ENCODE assay signal across 8 mouse cellular contexts in genomic region chr7:84606293-84606749, GRCm38 (mm10). TPM values are rescaled to one million over a fixed set of nuclear protein-coding genes. Genes with fewer than 3 reads are reported as not detected.
DNase-seq lines count a peak whose midpoint lies in the region; ATAC-seq and TF ChIP-seq lines count a peak whose summit lies in the region.

Gene Fah (minus strand): TSS chr7:84606722.

- TF ChIP-seq POLR2A in ES-Bruce4 (IDR thresholded peaks at IDR 0.05; ENCODE audit: insufficient read depth, low read length), result no peak

- peak; percentile 58 for TF ChIP-seq EP300 in ES-Bruce4 (IDR thresholded peaks at IDR 0.05; ENCODE audit: insufficient read depth, low read depth, low read length)

- no peaks in the 10 kb centered on the region for H3K36me3 ChIP-seq in ES-Bruce4 (ENCODE audit: control insufficient read depth, insufficient read depth, low read length, poor library complexity, severe bottlenecking)
- no peaks in the 10 kb centered on the region for H3K36me3 ChIP-seq in embryonic facial prominence, embryonic 12.5 days
- H3K36me3 ChIP-seq in heart, embryonic 14.5 days (ENCODE audit: control insufficient read depth, insufficient read depth, low read length), result 0 out of 2 replicates have a peak, but pooled peaks cover 2% of the 10 kb centered on the region
- H3K36me3 ChIP-seq in kidney, postnatal 0 days (ENCODE audit: insufficient read depth, low read length), result no peaks in the 10 kb centered on the region
- 0 out of 2 replicates have a peak, but pooled peaks cover 2% of the 10 kb centered on the region for H3K36me3 ChIP-seq in liver, embryonic 12.5 days
- no peaks in the 10 kb centered on the region for H3K36me3 ChIP-seq in neural tube, embryonic 12.5 days

- H3K9me3 ChIP-seq in ES-Bruce4 (replicated peaks; ENCODE audit: control insufficient read depth, insufficient read depth, low read length, poor library complexity, severe bottlenecking), result no peaks in the 10 kb centered on the region
- no peaks in the 10 kb centered on the region for H3K9me3 ChIP-seq in embryonic facial prominence, embryonic 12.5 days
- no peaks in the 10 kb centered on the region for H3K9me3 ChIP-seq in heart, embryonic 14.5 days (ENCODE audit: control insufficient read depth, low read length)
- H3K9me3 ChIP-seq in kidney, postnatal 0 days (replicated peaks; ENCODE audit: low read length), result no peaks in the 10 kb centered on the region
- H3K9me3 ChIP-seq in liver, embryonic 12.5 days (replicated peaks), result no peaks in the 10 kb centered on the region
- H3K9me3 ChIP-seq in neural tube, embryonic 12.5 days, result no peaks in the 10 kb centered on the region

- peak within 1 kb of the TSS; percentile 97 for H3K4me2 ChIP-seq in embryonic facial prominence, embryonic 12.5 days (replicated peaks)
- peak within 1 kb of the TSS; percentile 99 for H3K4me2 ChIP-seq in heart, embryonic 14.5 days (ENCODE audit: low read length)
- peak within 1 kb of the TSS; percentile 93 for H3K4me2 ChIP-seq in kidney, postnatal 0 days (ENCODE audit: low read length)
- peak within 1 kb of the TSS; percentile 97 for H3K4me2 ChIP-seq in liver, embryonic 12.5 days
- peak within 1 kb of the TSS; percentile 94 for H3K4me2 ChIP-seq in neural tube, embryonic 12.5 days (replicated peaks)

- DNase-seq in adrenal gland, adult 8-10 months, result peak; percentile 78
- peak; percentile 58 for DNase-seq in kidney, postnatal 0 days (ENCODE audit: low spot score)
- no peak for DNase-seq in right cerebral cortex, postnatal 4 days

- peak within 1 kb of the TSS; percentile 95 for H3K4me3 ChIP-seq in ES-Bruce4 (ENCODE audit: low read depth, low read length)
- peak within 1 kb of the TSS; percentile 55 for H3K4me3 ChIP-seq in embryonic facial prominence, embryonic 12.5 days
- H3K4me3 ChIP-seq in heart, embryonic 14.5 days (ENCODE audit: control insufficient read depth in 1 of 2, insufficient read depth in 1 of 2, low read depth in 1 of 2, low read length in 2 of 2), result peak within 1 kb of the TSS; percentile 52 to 54
- peak within 1 kb of the TSS; percentile 61 for H3K4me3 ChIP-seq in kidney, postnatal 0 days (replicated peaks; ENCODE audit: low read depth, low read length)
- H3K4me3 ChIP-seq in liver, embryonic 12.5 days, result peak within 1 kb of the TSS; percentile 66
- peak within 1 kb of the TSS; percentile 48 for H3K4me3 ChIP-seq in neural tube, embryonic 12.5 days

- no peaks in the 10 kb centered on the region for H3K4me1 ChIP-seq in ES-Bruce4 (ENCODE audit: control insufficient read depth, insufficient read depth, low read length)
- H3K4me1 ChIP-seq in embryonic facial prominence, embryonic 12.5 days, result peaks cover 7% of the 10 kb centered on the region; the same call in 1 of the 2 replicates
- peaks cover 7 to 8% of the 10 kb centered on the region in 2 experiments; a peak in 3 of 4 replicates for H3K4me1 ChIP-seq in heart, embryonic 14.5 days (ENCODE audit: control insufficient read depth in 2 of 2, insufficient read depth in 2 of 2, low read length in 2 of 2)
- no peaks in the 10 kb centered on the region; the same call in 1 of the 2 replicates for H3K4me1 ChIP-seq in kidney, postnatal 0 days (replicated peaks; ENCODE audit: insufficient read depth, low read length)
- peaks cover 26% of the 10 kb centered on the region for H3K4me1 ChIP-seq in liver, embryonic 12.5 days
- peaks cover 8% of the 10 kb centered on the region; the same call in 1 of the 2 replicates for H3K4me1 ChIP-seq in neural tube, embryonic 12.5 days

- ATAC-seq in embryonic facial prominence, embryonic 12.5 days (ENCODE audit: insufficient number of reproducible peaks, insufficient read depth, low FRiP score, low TSS enrichment), result peak; percentile 68; the same call in 1 of the 2 replicates
- ATAC-seq in heart, embryonic 14.5 days (ENCODE audit: insufficient number of reproducible peaks, insufficient read depth, low FRiP score, low read depth), result no peak
- peak; percentile 79 for ATAC-seq in kidney, postnatal 0 days (replicated peaks; ENCODE audit: low FRiP score, low read depth)
- peak; percentile 31 for ATAC-seq in liver, embryonic 12.5 days
- ATAC-seq in neural tube, embryonic 12.5 days (ENCODE audit: low FRiP score, low read depth), result peak; percentile 65

- TF ChIP-seq CTCF in ES-Bruce4 (IDR thresholded peaks at IDR 0.05; ENCODE audit: low read depth, low read length), result no peak
- no peak for TF ChIP-seq CTCF in kidney, postnatal 0 days (IDR thresholded peaks at IDR 0.05; ENCODE audit: low read depth)

- peak within 1 kb of the TSS; percentile 71 for H3K9ac ChIP-seq in ES-Bruce4 (ENCODE audit: low read depth, poor library complexity, severe bottlenecking)
- peak within 1 kb of the TSS; percentile 54 for H3K9ac ChIP-seq in embryonic facial prominence, embryonic 12.5 days
- H3K9ac ChIP-seq in heart, embryonic 14.5 days (ENCODE audit: low read length), result peak within 1 kb of the TSS; percentile 69
- peak within 1 kb of the TSS; percentile 60 for H3K9ac ChIP-seq in kidney, postnatal 0 days (ENCODE audit: low read depth, low read length)
- H3K9ac ChIP-seq in liver, embryonic 12.5 days, result peak within 1 kb of the TSS; percentile 71
- H3K9ac ChIP-seq in neural tube, embryonic 12.5 days, result peak within 1 kb of the TSS; percentile 55

- peak within 1 kb of the TSS; percentile 82 for H3K27ac ChIP-seq in ES-Bruce4 (ENCODE audit: insufficient read depth, low read length)
- H3K27ac ChIP-seq in embryonic facial prominence, embryonic 12.5 days, result no peak within 1 kb of the TSS
- no peak within 1 kb of the TSS for H3K27ac ChIP-seq in heart, embryonic 14.5 days (replicated peaks in 1 of 2; ENCODE audit: control insufficient read depth in 1 of 2, insufficient read depth in 1 of 2, low read depth in 2 of 2, low read length in 2 of 2)
- peak within 1 kb of the TSS; percentile 71 for H3K27ac ChIP-seq in kidney, postnatal 0 days
- H3K27ac ChIP-seq in liver, embryonic 12.5 days, result peak within 1 kb of the TSS; percentile 64
- no peak within 1 kb of the TSS for H3K27ac ChIP-seq in neural tube, embryonic 12.5 days

- H3K27me3 ChIP-seq in ES-Bruce4 (ENCODE audit: control insufficient read depth, insufficient read depth, low read length, poor library complexity, severe bottlenecking), result no peaks in the 10 kb centered on the region
- H3K27me3 ChIP-seq in embryonic facial prominence, embryonic 12.5 days, result no peaks in the 10 kb centered on the region
- H3K27me3 ChIP-seq in heart, embryonic 14.5 days (ENCODE audit: control insufficient read depth, insufficient read depth, low read length), result no peaks in the 10 kb centered on the region
- H3K27me3 ChIP-seq in kidney, postnatal 0 days (ENCODE audit: insufficient read depth, low read length), result no peaks in the 10 kb centered on the region
- H3K27me3 ChIP-seq in liver, embryonic 12.5 days (replicated peaks), result no peaks in the 10 kb centered on the region
- no peaks in the 10 kb centered on the region for H3K27me3 ChIP-seq in neural tube, embryonic 12.5 days (replicated peaks)

- 3% methylated on average over 10 of the region's 10 CpGs for WGBS in embryonic facial prominence, embryonic 12.5 days
- WGBS in heart, embryonic 14.5 days, result 2% methylated on average over 10 of the region's 10 CpGs
- 0% methylated on average over 10 of the region's 10 CpGs for WGBS in kidney, postnatal 0 days
- 5% methylated on average over 10 of the region's 10 CpGs for WGBS in liver, embryonic 12.5 days (ENCODE audit: insufficient replicate concordance)
- under 1% methylated on average over 10 of the region's 10 CpGs for WGBS in neural tube, embryonic 12.5 days

RNA-seq across cellular contexts. Expression of gene Fah, which starts in this region (rescaled TPM):
- polyA plus RNA-seq in ES-Bruce4 (2011; ENCODE audit: insufficient read depth, insufficient read length, low read depth, missing spikeins), result 23.8 and 24.6 TPM in 2 replicates
- 10 to 100 TPM; 19.1 to 62.6 (median 45.5) TPM for total RNA-seq in adrenal gland, adult 8-10 months (2022)
- 3.3 TPM in 2 replicates for polyA plus RNA-seq in embryonic facial prominence, embryonic 12.5 days (2016; fragmentation: Nextera tagmentation; extraction: Ambion mirVana)
- 4.8 and 4.9 TPM in 2 replicates for polyA plus RNA-seq in heart, embryonic 14.5 days (2014; fragmentation: Nextera tagmentation; extraction: Ambion mirVana)
- 53.9 and 61.0 TPM in 2 replicates for polyA plus RNA-seq in kidney, postnatal 0 days (2015; fragmentation: Nextera tagmentation; extraction: Ambion mirVana)
- polyA plus RNA-seq in liver, embryonic 12.5 days (2016; fragmentation: Nextera tagmentation; extraction: Ambion mirVana), result 16.5 and 17.8 TPM in 2 replicates
- 2.8 and 4.2 TPM in 2 replicates for polyA plus RNA-seq in neural tube, embryonic 12.5 days (2016; fragmentation: Nextera tagmentation; extraction: Ambion mirVana)

Comparison
In these comparisons a context has a peak if more than half of its experiments do, and no peak if none do; other contexts are left out.
1. H3K27ac ChIP-seq: peak in ES-Bruce4 (single experiment), kidney, postnatal 0 days (single experiment) and liver, embryonic 12.5 days (single experiment); none in embryonic facial prominence, embryonic 12.5 days (single experiment), heart, embryonic 14.5 days (0 of 2) and neural tube, embryonic 12.5 days (single experiment).
2. Peak in every context shown above with its lines, with median percentiles within 50 percentile points of each other: H3K4me3 ChIP-seq, H3K9ac ChIP-seq and H3K4me2 ChIP-seq.